Mouse (Mus musculus): ENCODE data around the gene Ccl4.

The Ccl4 gene

DNA sequence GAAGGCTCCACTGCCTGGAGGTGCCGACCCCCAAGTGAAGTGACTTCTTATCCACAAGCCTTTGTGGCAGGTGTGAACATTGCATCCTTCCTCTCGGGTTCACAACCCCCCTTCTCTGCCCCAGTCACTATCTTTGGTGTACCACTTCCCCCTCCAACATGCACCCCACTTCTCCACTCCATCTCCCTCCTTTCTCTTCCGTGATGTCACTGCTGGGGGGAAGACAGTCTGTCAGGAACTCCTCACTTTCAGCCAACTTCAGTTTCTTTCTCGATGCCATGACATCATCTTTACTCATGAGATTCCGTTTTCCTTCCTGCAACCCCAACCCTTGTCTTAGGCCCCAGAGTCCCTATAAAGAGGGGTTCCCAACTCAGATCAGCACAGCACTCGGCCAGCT lies at the start of gene Ccl4:
Ccl4 (plus strand) TSS at position 381 of the 400 bp plus-strand sequence.
- in situ Hi-C loops (cut with MboI, MseI): no loop called here

DNA sequence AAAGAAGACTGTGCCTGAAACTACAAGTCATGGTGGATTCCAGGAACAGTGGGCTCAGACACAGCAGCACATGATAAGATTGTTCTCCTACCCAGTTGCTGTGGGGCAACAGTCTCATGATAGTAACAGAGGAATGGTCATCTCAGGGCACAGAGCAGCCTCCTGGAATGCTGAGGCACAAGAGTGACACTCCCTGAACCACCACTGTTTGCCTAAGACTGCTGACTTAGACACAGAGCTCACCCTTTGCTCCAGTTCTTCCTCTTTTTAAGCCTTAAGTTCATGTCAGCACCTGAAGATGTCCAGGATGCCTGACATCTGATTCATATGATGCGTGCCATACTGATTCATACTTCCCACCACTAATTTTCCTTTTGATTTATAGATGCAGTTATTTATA lies 45.8 kb upstream of the Ccl4 start:
- in situ Hi-C loops (cut with MboI, MseI): loop anchor here (25.0 kb wide), 1 partner anchor 1121 kb away; no protein-coding TSS in a partner anchor

DNA sequence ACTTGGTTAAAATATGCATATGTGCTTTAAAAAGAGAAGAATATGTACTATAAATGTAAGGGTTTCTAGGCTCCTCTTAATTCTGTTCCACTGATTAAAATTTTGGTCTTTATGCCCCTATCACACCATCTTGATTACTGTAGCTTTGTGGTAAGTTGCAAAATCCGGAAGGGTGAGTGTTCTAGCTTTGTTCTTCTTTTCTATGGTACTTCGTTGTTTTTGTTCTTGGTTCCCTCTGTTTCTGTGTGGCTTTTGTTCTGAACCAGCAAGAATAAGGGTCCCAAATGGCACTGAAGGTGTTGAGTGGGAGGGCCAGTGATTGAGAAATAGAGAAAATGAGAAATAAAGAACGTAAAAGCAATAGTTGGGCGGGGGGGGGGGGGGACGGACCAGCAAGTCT lies 44.1 kb upstream of the Ccl4 start:
- in situ Hi-C loops (cut with MboI, MseI): loop anchor here (25.0 kb wide), 1 partner anchor 1119 kb away; no protein-coding TSS in a partner anchor

DNA sequence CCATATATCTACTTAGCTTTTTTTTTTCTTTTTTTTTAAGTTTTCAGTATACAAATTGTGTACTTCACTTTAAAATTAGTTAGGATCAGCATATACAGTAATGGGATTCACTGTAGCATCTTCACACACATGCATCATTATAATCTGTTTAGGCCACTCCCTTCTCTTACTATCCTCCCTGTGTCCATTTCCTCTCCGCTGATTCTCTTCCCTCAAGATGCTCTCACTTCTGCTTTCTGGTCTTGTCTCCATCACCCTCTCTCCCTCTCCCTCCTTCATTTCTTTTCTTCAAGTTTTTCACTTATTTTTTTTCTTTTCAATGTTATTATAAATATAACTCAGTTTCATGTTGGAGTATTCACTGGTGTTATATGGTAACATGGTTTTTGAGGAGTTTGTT lies 43.3 kb upstream of the Ccl4 start:
- in situ Hi-C loops (cut with MboI, MseI): loop anchor here (25.0 kb wide), 1 partner anchor 1118 kb away; no protein-coding TSS in a partner anchor

DNA sequence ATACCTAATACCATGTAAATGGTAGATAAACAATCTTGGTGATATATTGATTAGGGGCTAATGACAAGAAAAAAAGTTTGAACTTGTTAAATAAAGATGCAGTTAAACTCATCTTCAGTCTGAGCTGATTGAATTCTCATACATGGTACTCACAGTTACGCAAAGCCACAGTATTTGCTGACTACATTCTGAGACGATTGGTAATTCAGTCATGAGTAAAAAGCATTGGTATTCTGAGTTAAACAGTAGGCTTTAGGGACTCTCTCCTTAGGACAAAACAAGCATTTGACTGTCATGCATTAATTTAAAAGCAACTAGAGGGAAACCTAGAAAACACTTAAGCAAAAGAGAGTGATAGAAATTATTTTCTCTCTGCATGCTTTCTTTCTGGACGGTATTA lies 38.8 kb upstream of the Ccl4 start:
- in situ Hi-C loops (cut with MboI, MseI): loop anchor here (25.0 kb wide), 1 partner anchor 1114 kb away; no protein-coding TSS in a partner anchor

DNA sequence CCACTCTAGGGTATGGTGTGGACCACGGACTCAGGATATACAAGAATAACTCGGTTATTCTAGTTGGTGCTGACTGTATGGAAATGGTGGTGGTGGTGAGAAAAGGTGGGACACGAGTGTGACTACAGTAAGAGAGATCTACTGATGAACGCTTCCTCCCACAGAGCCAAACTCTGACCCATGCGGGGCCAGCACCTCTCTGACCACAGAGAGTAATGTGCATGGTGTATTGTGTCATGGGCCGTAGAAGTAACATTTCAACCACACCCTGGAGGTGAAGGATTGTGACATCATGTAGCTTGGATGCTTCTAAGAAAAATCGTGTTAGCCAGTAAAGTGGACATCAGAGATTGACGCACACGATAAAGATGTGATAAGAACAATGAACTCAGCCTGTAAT lies 33.6 kb upstream of the Ccl4 start:
- in situ Hi-C loops (cut with MboI, MseI): no loop called here

DNA sequence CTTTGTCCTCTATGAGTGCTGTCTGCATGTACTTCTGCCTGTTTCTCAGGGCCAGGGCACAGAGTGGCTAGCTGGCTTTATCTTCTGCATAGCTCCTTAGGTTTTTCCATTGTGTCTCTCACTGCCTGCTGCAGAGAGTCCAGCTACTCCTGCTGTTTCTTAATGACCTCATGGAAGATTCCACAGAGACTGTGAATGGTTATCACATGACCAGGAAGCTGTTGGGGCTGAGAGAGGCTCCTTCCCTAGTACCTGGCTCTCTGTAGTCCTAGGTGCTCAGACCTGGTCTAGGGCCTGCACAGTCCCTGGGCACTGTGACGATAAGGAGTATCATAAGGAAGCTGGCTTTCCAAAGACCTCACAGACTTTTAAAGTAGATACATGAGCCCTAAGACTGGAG lies 31.8 kb upstream of the Ccl4 start:
- in situ Hi-C loops (cut with MboI, MseI): no loop called here

DNA sequence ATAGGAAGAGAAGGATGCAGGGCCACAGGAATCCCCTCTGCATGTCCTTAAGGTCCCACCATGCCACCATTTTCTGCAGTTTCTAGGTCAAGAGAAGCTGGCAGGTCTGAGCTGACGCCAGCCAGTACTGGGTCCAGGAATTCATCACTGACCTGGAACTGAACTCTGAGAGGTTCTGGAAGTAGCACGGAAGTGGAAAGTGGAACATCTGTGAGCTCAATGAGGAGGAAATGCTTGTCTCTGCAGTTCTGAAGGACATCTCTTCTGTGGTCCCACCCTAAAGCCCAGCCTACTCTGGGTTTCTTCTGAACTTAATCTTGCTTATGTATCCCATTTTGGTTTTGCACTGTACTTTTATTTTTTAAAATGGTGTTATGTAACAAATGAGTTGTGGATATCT lies 31.3 kb upstream of the Ccl4 start:
- in situ Hi-C loops (cut with MboI, MseI): no loop called here

DNA sequence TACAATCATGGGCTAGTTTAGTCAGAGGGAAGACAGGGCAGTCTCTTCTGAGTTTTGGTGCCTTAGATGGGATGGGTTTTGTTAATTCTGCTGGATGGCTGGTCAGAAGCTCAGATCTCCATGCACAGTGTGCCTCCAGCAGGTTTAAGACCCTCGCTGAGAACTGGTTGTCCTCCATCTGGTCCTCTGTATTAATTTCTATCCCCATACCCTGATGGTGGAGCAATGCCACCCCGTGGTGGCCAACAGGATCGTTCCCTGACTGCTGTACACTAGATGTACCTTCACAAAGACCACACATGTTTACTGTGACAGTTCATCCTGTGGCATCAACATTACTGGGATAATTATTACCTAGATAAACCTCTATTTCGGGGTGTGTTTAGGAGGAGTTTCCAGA lies 29.6 kb upstream of the Ccl4 start:
- in situ Hi-C loops (cut with MboI, MseI): no loop called here

DNA sequence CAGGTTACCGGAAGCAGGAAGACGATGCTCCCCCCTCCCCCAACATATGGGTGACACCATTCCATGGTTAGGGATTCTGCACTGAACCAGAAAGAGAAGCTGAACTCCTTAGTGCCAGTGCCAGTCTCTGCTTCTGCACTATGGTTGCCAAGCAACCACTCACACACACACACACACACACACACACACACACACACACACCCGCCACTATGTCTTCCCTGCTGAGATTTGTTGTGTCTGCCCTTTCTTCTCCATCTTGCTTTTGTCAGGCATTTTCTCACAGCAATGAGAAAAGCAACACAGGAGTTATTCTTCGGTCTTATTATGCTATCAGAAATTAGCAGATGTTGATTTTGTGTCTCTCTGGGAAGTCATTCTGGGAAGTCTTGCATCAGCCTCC lies 28.0 kb upstream of the Ccl4 start:
- in situ Hi-C loops (cut with MboI, MseI): no loop called here

DNA sequence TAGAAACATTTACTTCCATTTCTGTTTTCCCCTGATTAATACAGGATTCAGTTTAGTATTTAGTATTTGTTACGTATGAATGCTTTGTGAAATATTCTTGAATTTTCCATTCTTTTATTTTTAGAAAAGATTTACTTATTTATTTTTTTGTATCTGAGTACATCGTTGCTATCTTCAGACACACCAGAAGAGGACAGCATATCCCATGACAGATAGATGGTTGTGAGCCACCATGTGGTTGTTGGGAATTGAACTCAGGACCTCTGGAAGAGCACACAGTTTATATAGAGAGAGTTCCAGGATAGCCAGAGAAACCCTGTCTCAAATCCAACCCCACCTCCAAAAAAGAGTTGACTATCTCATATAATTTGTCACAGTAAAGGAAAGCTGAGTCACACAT lies 27.5 kb upstream of the Ccl4 start:
- in situ Hi-C loops (cut with MboI, MseI): no loop called here

DNA sequence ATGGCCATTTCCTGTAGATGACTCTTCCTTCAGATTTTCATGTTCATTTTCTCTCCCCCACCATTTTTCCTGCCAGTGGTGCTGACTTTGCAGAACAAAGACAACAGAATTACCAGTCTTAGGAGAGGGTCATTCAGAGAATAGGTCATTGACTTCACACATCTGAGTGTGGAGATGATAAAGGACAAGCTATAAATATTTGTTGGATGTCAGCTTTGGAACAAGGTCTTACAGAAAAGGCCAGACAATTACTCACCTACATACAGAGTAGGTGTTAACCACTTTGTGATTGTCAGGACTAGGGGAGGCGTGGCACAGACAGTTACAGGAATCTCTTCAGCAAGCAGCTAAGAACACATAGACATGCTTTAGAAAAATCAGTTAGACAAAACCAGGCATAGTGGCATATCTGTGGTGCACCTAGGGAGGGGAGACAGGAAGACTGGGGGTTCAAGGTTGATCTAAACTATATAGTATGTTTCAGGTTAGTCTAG lies 25.6 kb upstream of the Ccl4 start:
- in situ Hi-C loops (cut with MboI, MseI): no loop called here

DNA sequence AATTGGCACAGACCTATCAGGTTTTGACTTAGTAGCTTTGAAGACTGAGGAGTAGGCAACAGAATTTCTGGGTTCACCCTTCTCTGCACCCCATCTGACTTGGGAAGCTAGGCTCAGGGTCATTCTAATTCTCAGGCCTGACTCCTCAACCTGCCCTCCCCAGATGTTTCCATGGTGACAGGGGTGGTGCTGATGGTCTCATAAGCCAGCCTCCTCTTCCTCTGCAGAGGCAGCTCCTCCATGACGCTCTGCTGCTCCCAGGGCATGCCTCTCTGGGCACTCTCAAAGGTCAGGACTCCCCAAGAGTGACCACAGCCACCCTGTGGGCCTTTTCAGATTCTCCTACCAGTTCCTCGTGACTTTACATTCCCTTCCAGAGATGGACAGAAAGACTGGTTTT lies 23.4 kb upstream of the Ccl4 start:
- in situ Hi-C loops (cut with MboI, MseI): no loop called here

DNA sequence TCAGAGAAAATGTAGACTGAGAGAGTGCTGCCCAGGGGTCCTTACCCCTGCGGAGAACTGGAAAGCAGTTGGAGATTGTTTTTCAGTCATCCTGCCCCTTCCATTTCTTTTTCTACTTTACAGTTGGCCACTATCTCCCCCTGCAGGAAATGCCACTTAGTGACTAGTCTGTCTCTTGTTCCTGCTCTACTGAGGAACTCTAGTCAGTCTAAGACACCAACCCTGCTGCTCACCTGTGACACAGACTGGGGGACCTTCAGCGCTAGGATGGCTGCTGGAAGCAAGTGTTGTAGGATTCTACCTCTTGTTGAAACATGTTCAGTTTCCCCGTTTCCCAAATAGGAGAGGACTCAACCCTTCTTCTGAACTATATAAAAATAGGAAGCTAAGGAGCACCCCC lies 22.9 kb upstream of the Ccl4 start:
- in situ Hi-C loops (cut with MboI, MseI): no loop called here

DNA sequence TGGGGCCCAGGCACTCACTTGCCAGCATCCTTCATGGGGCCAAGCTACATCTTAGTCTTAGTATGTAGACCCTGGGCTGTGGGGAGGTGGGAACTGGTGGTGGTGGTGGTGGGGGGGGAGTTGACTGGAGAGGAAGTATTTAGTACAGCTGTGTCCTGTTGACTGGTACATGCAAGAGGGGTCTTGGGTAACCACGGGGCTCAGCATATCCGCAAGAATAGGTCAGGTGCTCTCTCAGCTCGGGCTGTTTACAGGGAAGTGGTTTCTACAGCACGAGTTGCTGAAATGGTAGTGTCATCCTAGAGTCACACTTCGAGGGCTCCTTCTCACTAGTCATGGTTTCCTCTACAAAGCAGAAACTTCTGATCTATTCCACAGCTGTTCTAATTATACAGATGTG lies 22.2 kb upstream of the Ccl4 start:
- in situ Hi-C loops (cut with MboI, MseI): no loop called here

DNA sequence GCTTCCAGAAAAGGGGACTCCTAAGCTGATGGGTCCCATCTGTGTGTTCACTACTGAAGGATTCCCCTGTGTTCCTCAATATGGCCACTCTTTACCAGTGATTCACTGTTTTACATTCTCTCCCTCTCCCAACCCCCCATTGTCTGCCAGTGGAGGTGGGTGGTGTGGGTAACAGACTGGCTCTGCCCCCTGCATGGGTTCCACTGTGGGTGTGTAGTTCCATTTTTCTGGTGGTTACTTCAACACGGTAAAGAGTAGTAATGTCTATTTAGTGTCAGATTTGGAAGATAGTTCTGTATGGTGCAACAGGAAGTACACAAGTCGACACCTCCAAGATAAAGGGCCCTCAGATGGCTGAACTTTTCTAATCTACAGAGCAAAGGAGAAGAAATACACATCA lies 21.2 kb upstream of the Ccl4 start:
- in situ Hi-C loops (cut with MboI, MseI): no loop called here

DNA sequence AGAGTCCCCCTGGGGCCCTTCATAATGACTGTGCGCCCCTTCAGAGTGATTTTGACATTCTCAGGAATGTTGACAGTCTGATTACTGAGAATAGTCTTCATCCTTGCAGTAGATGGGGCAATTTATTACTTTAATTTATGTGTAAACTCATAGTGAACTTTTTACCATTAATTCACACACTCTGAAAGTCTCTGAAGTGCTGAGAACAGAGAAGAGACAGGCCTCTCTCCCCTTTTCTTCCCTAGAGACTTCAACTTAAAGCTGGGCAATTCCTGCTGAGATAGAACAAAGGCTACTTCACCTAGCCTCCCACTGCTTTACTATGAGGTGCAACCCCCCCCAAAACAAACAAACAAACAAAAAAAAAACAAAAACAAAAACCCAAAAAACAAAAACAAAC lies 16.9 kb upstream of the Ccl4 start, which contains the start of gene Rpl9-ps1:
Rpl9-ps1 (minus strand) TSS at position 101 of the 400 bp plus-strand sequence.
- in situ Hi-C loops (cut with MboI, MseI): no loop called here

DNA sequence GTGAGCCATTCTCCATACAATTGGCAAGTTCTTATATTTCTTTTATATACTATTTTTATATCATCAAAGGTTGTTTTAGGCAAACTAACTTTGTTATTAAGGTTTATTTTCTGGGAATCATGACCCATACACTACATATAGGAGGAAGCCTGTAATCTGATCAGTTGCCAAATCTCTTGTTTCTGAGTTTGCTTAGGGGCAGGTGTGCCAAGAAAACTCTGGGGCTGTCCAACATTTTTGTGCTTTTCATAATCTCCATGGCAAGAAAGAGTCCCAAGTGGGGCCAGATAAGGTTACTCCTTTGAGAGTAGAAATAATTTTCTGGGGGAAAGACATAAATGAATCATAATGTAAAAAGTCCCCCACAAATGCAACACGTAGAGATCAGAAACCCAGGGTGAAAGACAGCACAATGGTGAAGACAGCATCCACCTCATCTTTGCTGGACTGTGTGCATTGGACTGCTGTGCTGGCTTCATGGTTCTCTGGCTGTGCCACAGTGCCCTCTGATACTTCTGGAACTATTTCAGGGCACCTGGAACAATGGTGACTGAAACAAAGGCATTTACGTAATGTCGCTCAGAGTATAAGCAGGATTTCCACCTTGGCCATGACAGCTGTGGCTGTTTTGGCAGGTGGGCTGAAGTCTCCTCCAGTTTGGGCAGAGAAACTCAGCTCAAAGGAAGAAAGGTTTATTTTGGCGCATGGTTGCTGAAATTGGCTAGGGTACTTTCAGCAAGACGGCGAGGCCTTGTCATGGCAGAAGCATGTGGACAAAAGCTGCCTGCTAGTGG lies 15.8 kb upstream of the Ccl4 start:
- in situ Hi-C loops (cut with MboI, MseI): no loop called here

DNA sequence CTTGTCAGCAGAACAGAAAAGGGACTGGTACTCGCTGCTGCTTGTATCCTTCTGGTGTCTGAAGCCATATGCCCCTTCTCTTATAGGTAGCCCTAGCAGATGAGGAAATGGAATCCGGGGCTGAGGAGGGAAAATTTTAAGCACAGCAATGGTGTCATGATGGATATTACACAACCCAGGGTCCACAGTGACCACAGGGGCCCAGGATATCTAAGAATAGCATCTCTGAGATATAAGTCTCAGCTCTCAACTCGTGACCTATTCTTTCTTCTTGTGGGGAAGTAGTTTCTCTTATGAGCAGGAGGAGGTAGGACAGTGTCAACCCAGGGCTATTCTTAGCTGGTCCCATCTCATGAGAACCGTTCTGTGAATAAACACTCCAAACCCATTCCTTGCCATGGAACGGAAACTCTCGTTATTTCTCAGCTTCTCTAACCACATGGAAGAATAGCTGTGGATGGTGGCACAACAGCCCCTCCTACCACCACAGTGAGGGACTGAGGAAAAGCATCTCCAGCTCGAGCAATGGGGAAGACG lies 13.0 kb upstream of the Ccl4 start, which contains the start of gene Ccl3:
Ccl3 (minus strand) TSS at position 51 of the 537 bp plus-strand sequence.
- in situ Hi-C loops (cut with MboI, MseI): no loop called here

DNA sequence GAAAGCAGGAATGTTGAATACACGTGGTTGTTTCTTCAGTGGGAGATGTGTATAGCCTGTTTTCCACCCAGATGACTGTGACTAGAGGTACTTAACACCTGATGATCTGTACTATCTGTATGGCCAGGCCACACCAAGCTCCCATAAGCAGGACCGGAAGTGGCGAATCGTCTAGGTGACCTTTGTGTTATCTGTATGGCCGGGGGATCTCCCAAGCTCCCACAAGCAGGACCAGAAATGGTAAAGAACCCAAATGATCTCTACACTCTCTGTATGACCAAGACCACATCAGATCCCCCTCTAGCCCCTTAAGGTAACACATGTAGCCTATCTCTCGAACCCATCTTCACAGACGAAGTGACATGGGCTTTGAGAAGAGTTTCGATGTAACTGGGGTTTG lies 7.8 kb upstream of the Ccl4 start:
- in situ Hi-C loops (cut with MboI, MseI): no loop called here

DNA sequence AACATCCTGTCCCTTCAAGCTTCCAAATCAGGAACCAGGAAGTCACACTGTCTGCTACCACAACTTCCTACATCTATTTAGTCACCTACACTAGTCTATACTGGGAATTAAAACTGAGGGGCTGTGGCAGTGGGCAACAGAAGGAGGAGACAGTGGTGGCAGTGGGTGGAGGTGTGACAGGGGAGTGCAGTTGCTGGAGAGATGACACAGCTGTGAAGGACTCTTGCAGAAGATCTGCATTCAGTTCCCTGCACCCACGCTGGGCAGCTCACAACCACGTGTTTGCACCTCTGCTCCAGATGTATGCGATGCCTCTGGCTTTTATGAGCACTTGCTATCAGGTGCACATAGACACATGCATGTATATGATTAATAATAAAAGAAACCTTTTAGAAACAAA lies 4.9 kb upstream of the Ccl4 start:
- in situ Hi-C loops (cut with MboI, MseI): no loop called here

DNA sequence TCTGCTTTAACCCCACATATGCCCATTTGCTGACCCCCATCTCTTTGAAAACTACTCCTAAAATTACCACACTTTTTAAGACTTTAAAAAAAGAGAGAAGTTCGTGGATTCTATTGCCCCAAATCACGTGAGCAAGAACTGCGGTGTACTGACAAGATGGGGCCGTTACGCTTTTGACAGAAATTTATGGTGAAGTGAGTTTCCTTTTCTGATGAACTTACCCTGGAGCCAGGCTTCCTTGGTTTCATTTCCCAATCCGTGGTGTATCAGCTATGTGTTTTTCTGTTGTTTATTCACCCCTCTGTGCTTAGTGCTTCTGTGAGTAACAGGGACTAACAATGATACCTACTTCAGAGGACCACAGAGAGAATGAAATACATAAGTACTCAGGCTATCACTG lies 3.6 kb upstream of the Ccl4 start:
- in situ Hi-C loops (cut with MboI, MseI): no loop called here

DNA sequence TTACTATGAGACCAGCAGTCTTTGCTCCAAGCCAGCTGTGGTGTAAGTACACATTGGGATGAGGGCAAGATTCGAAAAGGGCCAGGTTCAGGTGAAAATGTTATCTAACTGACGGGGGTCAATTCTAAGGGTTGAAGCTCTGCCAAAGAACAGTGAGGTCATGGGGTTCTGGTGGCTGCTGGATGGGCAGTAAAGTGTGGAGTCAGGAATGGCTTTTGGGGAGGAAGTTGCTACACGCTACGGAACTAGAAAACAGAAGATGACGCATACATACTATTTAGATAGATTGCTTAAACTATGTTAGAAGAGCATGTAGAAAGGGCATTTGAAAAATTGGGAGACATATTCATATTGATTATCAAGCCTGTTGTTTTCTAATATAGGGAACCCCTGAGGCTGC lies 1.1 kb downstream of the Ccl4 start:
- in situ Hi-C loops (cut with MboI, MseI): no loop called here

Data from T-helper 2 cell (primary cell).